Mouse (Mus musculus): Measurements from ENCODE around the gene Slc47a1. TPM values are rescaled to one million over a fixed set of nuclear protein-coding genes. Genes with fewer than 3 reads are reported as not detected.

Gene Slc47a1
- not detected in 2 replicates for polyA plus RNA-seq (2012)

- no peak for TF ChIP-seq GATA1 (IDR thresholded peaks at IDR 0.05; ENCODE audit: low read length)
These were observed at the start of gene Slc47a1 for GRCm38 (mm10) chr11:61377881-61378613. TSS of gene Slc47a1 (minus strand) at chr11:61378345.

GRCm38 (mm10) chr11:61419253-61419652, 41.1 kb upstream of the Slc47a1 start:
- no peak for TF ChIP-seq GATA1 (IDR thresholded peaks at IDR 0.05; ENCODE audit: low read length)

DNA sequence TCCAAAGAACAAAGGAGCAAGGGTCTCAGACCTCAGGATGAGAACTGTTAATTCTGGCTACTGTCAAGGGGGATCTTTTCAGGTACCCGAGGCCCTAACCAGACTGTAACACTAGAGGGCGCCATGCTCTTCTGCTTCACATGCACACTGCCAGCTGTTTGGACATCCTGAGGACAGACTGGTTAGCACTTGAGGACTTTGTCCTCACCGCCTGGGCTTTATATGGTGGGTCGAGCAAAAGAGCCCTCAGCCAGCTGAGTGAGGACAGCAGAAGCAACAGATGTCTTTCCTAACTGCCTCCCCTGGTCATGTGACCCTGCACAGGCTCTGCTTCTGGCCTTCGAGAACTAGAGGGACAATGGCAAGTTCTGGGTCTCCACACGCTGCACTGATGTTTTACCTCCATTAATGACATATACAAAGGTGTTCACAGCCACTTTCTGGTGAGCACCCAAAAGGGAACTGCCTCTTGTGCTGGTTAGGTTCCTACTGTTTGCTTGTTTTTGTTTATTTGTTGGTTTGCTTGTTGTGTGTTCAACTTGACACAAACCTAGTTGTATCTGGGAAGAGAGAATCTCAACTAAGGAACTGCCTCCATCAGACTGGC, 39.9 kb upstream of the Slc47a1 start:
- TF ChIP-seq GATA1 (IDR thresholded peaks at IDR 0.05; ENCODE audit: low read length): no peak

- no peak for TF ChIP-seq GATA1 (IDR thresholded peaks at IDR 0.05; ENCODE audit: low read length)
These were observed 37.3 kb upstream of the Slc47a1 start for GRCm38 (mm10) chr11:61415444-61415843.

GRCm38 (mm10) chr11:61414560-61414959, 36.4 kb upstream of the Slc47a1 start:
- no peak for TF ChIP-seq GATA1 (IDR thresholded peaks at IDR 0.05; ENCODE audit: low read length)

DNA sequence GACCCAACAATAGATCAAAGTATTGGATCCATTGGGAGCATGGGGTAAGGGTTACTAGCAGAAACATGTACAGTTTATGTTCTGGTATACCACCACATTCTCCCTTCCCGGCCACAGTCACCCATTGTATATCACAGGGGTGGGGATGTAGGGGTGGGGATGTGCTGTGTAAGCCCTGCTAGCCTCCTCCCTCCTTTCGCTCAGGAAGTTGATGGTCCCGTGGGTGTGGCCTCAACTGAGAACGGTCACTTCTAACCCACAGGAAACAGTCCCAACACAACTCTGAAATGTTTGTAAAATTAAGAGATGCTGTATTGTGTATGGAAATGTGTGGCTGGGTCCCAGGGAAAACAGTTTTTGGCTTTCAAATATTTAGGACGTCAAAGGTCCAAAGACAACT, 35.3 kb upstream of the Slc47a1 start:
- no peak for TF ChIP-seq GATA1 (IDR thresholded peaks at IDR 0.05; ENCODE audit: low read length)

GRCm38 (mm10) chr11:61411809-61412208, 33.7 kb upstream of the Slc47a1 start:
- TF ChIP-seq GATA1 (IDR thresholded peaks at IDR 0.05; ENCODE audit: low read length): no peak

GRCm38 (mm10) chr11:61411221-61411620, 33.1 kb upstream of the Slc47a1 start:
- no peak for TF ChIP-seq GATA1 (IDR thresholded peaks at IDR 0.05; ENCODE audit: low read length)

- TF ChIP-seq GATA1 (IDR thresholded peaks at IDR 0.05; ENCODE audit: low read length): no peak
These were observed 32.0 kb upstream of the Slc47a1 start for GRCm38 (mm10) chr11:61410129-61410528.

DNA sequence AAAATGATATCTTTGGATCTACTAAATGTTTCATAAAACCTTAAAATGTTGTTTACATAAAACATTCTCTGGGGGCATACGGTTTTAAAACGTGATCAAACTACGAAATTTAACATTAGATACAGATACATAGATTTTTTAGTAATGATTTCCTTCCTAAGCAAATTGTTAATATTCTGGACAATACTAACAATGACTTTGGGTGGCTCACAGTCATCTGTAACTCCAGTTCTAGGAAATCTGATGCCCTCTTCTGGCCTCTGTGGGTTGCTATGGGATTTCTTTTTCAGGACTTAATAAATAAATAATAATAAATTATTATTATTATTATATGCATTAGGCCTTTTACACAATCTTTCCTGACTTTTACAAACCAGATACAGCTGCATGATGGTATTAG, 30.9 kb upstream of the Slc47a1 start:
- no peak for TF ChIP-seq GATA1 (IDR thresholded peaks at IDR 0.05; ENCODE audit: low read length)

DNA sequence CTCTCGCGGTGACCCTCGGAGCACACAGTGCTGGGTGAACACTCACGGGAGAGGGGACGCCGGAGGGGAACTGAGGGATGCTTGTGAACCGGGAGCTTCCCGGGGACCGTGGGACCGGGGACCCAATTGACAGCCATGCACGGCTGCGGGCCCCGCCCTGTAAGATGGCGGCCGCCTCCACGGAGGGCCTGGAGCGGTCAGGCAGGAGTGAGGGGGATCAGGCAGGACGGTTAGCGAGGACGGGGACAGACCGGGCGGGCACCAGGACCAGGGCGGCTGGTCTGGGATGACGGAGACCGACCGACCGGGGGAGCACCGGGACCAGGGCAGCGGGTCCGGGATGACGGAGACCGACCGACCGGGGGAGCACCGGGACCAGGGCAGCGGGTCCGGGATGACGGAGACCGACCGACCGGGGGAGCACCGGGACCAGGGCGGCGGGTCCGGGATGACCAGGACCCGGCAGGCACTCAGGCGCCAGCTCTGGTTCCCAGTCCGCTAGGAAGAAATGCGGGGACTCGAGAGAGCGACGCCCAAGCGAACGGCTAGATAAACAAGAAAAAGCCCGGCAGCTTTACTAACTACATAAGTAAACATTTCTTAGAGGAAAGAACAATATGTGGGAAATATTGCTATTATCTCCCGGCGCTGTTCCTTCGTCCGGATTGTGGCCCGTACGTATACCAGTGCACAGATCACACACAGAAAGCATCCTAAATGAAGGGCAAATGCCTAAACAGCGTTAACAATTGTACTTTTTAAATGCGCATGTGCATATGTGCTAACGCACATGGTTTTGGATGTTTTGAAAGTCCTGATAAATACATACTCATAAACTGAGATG, 30.3 kb upstream of the Slc47a1 start:
- TF ChIP-seq GATA1 (IDR thresholded peaks at IDR 0.05; ENCODE audit: low read length): no peak

- no peak for TF ChIP-seq GATA1 (IDR thresholded peaks at IDR 0.05; ENCODE audit: low read length)
These were observed 29.6 kb upstream of the Slc47a1 start for GRCm38 (mm10) chr11:61407638-61408183.

DNA sequence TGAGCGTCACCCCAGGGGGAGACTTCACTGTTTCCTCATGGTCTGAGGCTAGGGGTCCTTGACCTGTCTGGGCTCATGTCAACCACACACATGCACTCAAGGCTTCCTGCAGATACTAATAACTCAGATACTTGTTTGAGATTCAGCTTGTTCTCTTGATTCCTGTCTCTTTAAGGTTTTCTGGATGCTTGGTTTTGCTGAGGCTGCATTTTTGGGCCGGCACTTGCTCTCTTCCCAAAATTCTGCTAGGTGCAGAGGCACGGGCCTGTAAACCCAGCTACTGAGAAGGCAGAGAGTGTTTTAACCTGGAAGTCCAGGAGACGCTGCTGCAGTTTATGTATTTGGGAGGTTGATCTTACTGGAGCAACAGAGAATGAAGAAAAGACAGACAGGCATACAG, 23.6 kb upstream of the Slc47a1 start:
- no peak for TF ChIP-seq GATA1 (IDR thresholded peaks at IDR 0.05; ENCODE audit: low read length)

- no peak for TF ChIP-seq GATA1 (IDR thresholded peaks at IDR 0.05; ENCODE audit: low read length)
These were observed 22.7 kb upstream of the Slc47a1 start for GRCm38 (mm10) chr11:61400681-61401346.

- no peak for TF ChIP-seq GATA1 (IDR thresholded peaks at IDR 0.05; ENCODE audit: low read length)
These were observed 10.8 kb upstream of the Slc47a1 start for GRCm38 (mm10) chr11:61388936-61389335.
